Mouse (Mus musculus) right cerebral cortex, postnatal 10 days (tissue): ENCODE data around the gene Grk4.
A peak's percentile ranks its signal among the peaks of the same experiment; 100 is the strongest.
"Not testable (repeated sequence)": the region's sequence is repeated elsewhere in the genome, so short reads cannot be mapped to it uniquely, and the experiment has no call there.

ENCODE experiments used
- DNase-seq, 2 experiments: peaks; one replicate each; pipeline ENCODE4 v3.0.0; 2021; ENCODE audit warnings: low spot score in 2 of 2

Grk4 gene

GRCm38 (mm10) chr5:34708436-34708835, 48.3 kb downstream of the Grk4 start:
- no peak for DNase-seq

GRCm38 (mm10) chr5:34714371-34714770, 54.2 kb downstream of the Grk4 start:
- not testable (repeated sequence) for DNase-seq

GRCm38 (mm10) chr5:34714816-34715215, 54.6 kb downstream of the Grk4 start:
- DNase-seq: no peak

DNA sequence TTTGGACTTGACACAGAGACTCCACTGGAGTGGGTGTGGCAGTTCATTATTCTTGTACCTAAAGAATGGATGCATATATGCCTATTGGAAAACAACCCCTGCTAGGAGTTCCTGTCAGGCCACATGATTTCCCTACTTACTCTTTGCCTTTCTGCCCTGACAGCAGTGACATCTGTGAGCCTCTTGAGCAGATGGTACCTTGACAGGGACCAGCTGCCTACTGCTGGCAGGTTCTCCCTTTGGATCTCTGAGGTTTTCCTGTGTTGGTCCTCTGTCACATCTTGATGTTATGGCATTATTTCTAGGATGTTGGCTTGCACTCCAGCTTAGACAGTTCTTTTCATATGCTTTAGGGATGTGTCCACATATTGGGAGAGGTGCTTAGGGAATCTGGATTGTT, 69.0 kb downstream of the Grk4 start:
- peak in 1 of 2 experiments; percentile 33 for DNase-seq

DNA sequence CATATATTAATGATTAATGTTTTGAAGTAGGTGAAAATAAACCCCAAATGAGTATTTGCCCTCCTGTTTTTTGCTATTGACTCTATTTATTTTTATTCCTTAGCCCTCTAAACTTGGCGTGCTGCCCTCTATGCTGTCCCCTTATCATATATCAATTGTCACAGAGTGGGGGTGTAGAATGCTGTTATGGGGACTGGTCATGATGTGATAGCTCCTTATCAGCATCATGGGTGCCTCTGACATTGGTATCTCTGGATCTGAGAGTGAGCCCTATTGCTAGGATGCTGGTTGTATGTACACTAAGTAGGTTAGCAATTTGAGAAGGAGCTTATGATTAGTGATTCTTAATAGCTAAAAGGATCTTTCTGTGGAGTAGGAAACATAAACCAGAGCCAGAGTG, 70.1 kb downstream of the Grk4 start:
- no peak for DNase-seq

DNA sequence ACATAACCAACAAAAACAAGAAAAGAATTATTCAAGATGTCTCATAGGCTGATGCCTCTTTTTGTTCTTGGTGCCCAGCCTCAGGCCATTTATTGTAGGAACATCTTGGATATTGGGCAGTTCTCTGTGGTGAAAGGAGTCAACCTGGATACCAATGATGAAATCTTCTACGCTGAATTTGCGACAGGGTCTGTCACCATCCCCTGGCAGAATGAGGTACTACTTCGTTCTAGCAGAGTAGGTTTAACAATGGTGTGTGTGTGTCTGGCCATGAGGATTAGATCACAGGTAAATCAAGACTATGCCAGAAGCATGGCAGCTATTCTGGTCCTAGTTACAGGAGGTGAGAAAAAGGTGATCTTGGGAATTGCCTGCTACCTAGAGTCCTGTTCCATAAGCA, 91.3 kb downstream of the Grk4 start:
- DNase-seq: no peak

- no peak for DNase-seq
Measured at GRCm38 (mm10) chr5:34758762-34759161, 98.6 kb downstream of the Grk4 start.

DNA sequence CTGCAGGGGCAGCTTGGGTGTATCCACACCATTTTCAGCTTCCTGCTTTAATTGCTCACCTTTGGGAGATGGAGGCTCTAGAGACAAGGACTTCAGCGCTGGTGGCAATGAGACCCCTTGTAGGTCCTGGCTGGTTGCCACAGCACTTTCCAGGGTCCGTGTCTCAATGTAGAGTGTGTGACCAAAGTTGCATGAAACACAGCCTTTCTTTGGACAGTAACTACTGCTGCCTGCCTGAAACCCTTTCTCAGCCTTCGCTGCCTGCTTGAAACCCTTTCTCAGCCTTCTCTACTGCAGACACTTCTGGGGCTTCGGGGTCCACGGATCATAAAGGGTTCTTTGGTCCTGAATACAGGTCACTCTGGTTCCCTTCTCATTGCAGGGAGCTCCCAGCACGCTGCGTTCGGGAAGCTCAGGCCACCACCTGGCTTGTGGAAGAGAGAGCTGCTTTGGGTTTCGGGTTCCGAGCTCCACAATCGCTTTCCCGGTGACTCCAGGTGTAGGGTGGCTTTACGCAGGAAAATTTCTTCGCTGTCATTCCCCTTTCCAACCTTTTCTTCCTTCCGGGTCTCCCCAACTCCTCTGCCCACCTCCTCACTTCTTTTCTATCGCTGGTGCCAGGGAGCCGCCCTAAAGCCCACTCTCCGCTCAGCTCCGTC, 100.8 kb downstream of the Grk4 start:
- DNase-seq: peak; percentile 48 to 58

DNA sequence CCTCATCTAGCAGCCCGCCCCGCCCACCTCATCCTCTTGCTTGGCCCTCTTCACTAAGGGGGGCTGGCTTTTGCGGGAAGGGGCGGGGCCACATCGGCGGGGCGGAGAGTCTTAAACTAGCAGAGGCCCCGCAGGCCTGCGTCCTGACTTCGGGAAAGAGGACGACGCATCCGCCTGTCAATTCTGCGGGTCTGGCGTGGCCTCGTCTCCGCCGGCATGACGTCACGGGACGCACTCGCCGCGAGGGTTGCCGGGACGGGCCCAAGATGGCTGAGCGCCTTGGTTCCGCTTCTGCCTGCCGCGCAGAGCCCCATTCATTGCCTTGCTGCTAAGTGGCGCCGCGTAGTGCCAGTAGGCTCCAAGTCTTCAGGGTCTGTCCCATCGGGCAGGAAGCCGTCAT, 101.3 kb downstream of the Grk4 start, which contains the start of gene Htt:
Gene Htt, plus strand, starts transcription at position 232 of the 400 bp plus-strand sequence.
- peak; percentile 99 for DNase-seq

GRCm38 (mm10) chr5:34761934-34762611, 101.9 kb downstream of the Grk4 start:
- peak; percentile 64 to 72 for DNase-seq

GRCm38 (mm10) chr5:34771818-34772217, 111.6 kb downstream of the Grk4 start:
- DNase-seq: no peak

- no peak for DNase-seq
Measured at GRCm38 (mm10) chr5:34772696-34773245, 112.6 kb downstream of the Grk4 start.

DNA sequence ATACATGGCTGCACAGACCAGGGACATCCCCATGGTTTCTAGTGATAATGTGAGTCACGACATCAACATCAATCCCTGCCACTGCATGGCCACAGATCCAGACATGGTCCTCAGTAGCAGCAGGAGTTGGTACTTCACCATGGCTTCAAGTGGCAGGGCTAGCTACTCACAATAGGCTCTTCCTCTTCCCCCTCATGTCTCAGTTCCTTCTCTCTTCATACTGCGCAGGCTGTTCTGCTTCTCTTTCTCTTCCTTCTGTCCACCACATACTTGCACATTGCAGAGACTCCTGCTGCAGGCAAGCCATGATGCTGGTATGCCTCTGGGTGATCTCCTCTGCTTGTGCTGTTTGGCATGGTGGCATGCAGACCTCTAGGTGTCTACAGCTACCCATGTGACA, 113.2 kb downstream of the Grk4 start:
- no peak for DNase-seq

DNA sequence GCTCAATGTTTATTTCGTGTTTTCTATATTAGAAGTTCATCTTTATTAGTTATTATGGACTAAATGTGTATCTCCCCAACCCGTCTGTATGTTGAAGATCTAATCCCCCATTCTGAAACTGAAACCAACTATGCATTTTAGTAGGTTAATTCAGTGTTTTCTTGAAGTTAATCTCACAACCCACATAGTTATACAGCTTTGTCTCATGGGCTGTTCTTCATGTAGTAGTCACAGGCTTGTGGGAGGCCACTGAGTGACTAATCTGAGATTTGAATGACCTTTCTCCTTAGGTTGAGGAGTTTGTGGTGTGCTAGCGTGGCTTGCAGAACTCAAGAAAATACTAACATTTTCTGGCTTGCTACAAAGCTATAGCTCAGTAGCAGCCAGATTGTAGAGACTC, 124.8 kb downstream of the Grk4 start:
- DNase-seq: no peak

DNA sequence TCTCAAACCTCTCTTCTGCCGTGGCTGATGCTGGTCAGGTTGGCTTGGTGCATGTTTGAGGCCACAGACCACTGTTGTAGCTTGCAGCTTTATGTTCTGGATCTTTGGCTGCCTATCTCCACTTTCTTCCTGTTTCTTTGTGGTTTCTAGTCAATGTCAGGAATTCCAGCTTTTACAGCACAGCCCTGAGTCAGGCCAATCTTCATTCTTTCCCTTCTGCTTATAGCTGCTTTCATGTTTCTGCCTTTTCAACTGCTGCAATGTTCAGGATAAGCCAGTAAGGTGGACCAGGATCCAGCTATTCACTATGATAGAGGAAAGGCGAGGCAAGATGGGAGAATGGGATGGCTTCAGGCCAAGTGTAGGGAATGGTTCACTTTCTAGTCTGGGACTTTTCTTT, 131.0 kb downstream of the Grk4 start:
- DNase-seq: no peak

DNA sequence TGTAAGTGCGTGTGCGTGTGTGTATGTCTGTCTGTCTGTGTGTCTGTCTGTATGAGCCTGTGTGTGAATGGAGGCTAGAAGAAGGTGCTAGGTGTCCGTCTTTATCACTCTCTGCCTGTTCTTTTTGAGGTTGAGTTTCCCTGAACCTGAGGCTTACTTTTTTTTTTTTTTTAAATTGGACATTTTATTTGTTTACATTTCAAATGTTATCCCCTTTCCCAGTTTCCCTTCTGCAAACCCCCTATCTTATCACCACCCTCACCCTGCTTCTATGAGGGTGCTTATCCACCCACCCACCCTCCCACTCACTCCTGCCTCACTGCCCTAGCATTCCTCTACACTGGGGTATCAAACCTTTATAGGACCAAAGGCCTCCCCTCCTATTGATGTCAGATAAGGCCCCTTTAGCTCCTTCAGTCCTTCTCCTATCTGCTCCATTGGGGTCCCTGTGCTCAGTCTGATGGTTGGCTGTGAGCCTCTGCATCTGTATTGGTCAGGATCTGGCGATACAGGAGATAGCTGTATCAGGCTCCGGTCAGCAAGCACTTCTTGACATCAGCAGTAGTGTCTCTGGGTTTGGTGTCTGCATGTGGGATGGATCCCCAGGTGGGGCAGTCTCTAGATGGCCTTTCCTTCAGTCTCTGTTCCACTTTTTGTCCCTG, 140.2 kb downstream of the Grk4 start:
- no peak for DNase-seq
